Mouse (Mus musculus) olfactory bulb, adult 2 months (tissue): ENCODE results near the gene Il17rb.

ENCODE experiments used
- CTCF ChIP-seq: fragments of 200-500 bp; IDR thresholded peaks from 2 replicates; pipeline ENCODE4 v1.5.1; 2012; ENCODE audit warnings: low read depth, mild to moderate bottlenecking, low read length, moderate library complexity; ENCODE audit not compliant: insufficient read depth
- POLR2A ChIP-seq: fragments of 200-500 bp; IDR thresholded peaks from 2 replicates; pipeline ENCODE4 v1.6.1; 2012; ENCODE audit warnings: mild to moderate bottlenecking, low read depth, low read length, moderate library complexity; ENCODE audit not compliant: insufficient read depth

DNA sequence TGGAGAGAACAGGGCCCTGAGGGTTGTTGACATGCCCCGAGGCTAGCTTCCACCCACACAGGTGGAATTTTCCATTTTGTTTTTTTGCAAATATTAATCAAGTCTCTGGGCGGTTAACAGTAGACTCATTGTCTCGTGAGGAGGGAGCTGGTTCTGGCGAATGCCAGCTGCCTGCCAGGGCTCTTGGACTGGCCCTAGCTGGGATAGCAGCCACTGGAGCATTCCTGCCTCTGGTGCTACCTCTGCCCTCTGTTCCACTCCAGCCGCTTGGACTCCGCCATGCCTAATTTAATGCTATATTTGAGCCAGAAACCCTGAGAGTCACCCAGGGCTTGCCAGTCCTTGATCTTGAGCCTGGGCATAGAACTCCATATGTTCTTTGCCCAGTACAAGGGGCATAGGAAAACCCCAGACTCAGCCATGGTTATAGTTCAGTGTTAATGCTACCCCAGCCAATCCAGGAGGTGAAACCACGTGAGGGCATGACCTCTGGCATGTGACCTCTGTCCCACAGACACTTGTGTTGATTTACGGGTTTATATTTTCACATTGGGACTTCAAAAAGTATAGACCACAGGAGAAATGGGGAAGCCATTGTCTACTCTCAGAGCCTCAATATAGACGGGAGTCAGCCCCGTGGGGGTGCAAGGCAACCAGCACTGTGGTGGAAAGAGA lies 3.3 kb upstream of the Il17rb start:
- no peak for TF ChIP-seq POLR2A
- TF ChIP-seq CTCF = no peak
